Mouse (Mus musculus) large intestine, adult 2 months (tissue): ENCODE measurements around the gene Cpne8. TPM values are rescaled to one million over a fixed set of nuclear protein-coding genes. Genes with fewer than 3 reads are reported as not detected.
A peak's percentile ranks its signal among the peaks of the same experiment; 100 is the strongest.

Experiments used
- DNase-seq: peaks from one replicate; pipeline ENCODE4 v3.0.0-alpha.2; 2012; ENCODE audit warnings: low read depth, low spot score
- WGBS: fragments of 180-500 bp; shearing (Covaris S2); methylation state at CpG from one replicate; pipeline ENCODE4 v1.1.7; 2018; 5-methylcytosine and 5-hydroxymethylcytosine counted together
- polyA plus RNA-seq: library from polyadenylated mRNA; depleted of rRNA; stranded (reverse); fragments of >200 nt; gene quantifications from 2 replicates; pipeline ENCODE4 v1.2.3, GENCODE M21; 2012; rRNA removed

Cpne8 gene
- 1.8 and 7.6 TPM in 2 replicates for polyA plus RNA-seq

DNA sequence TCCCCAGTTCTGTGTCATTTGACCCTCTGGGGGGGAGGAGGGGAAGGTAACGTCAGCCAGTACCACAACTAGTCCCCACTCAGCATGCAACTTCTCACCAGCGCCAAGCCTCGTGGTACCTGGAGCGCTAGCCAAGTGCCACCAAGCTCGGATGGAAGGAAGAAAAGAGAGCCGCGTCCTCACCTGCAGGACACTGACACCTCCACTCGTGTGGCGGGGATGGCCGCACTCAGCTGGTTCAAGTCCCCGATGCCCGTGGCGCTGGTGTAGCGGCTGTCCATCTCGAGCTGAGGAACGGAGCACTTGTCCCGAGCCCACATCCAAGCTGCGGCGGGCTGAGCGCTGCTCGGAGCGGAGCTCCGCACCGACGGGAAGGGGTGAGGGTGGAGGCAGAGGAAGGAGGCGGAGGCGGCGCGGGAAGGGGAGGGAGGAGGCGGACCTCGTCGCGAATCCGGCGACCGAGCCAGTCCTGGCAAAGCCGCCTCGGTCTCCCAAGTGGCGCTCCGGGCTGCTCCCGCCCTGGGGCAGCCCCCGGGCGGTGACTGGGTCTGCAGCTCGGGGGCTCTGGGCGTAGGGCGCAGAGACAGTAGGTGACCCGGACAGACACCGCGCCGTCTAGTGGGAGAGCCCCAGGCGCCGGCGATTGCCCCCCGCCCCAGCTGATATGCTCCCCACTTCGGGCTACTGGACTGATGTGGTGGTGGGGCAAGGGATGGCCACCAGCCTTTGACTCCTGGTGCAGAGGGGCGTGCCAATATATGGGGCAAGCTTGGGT is at the start of gene Cpne8:
Gene Cpne8 (minus strand): TSS at position 448 of the 775 bp plus-strand sequence.
- under 1% methylated on average over 53 of the region's 56 CpGs for WGBS
- no peak for DNase-seq

DNA sequence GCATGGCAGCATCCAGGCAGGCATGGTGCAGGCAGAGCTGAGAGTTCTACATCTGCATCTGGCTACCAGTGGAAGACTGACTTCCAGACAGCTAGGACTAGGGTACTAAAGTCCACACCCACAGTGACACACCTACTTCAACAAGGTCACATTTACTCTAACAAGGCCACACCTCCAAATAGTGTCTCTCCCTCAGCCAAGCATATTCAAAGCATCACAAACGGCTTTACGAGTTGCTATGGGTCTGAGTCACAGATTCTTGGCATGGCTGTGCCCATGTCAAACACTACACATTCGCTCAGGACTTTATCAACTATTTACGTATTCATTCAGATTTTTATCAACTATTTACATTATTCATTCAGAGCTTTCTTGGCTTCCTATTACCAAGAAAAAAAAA is 38.5 kb upstream of the Cpne8 start:
- DNase-seq = peak; percentile 14
- WGBS = 22% methylated on average over 4 of the region's 4 CpGs

DNA sequence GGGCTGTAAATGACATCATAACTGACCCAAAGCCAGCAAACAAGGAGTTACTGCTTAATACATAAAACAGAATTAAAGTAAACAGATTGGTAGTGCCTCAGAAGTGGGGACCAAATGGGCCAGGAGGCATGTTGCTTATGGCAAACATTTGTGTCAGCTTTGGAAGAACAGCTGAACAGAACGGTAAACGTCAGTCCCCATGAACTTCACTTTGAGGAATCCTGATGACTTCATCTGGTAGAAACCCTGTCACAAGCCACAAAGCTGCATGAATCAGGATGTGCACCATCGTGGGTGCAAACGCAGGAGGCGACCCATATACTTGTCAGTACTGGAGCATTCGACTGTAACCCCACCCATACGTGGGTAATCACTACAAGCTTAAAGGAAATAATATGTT is 30.1 kb upstream of the Cpne8 start:
- no peak for DNase-seq
- 35% methylated on average over 7 of the region's 7 CpGs for whole genome bisulfite sequencing

DNA sequence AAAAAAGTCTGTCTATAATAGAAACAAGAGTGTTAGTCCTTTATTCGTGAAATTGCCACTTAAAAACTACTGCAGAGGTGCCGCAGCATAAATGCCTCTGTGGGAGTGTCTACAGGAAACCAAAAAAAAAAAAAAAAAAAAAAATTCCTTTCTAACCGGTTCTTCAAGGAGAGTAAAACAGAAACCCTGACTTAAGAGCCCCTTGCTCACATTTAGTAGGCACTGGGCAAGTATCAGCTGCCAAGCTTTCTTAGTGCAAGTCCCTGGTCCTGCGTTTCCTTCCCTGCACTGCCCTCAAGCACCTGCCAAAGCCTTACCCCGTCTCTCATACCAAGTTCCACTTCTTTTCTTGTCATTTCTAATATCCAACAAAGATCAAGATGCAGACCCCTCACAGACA is 25.1 kb upstream of the Cpne8 start:
- no peak for DNase-seq
- 28% methylated on average over 5 of the region's 5 CpGs for WGBS

DNA sequence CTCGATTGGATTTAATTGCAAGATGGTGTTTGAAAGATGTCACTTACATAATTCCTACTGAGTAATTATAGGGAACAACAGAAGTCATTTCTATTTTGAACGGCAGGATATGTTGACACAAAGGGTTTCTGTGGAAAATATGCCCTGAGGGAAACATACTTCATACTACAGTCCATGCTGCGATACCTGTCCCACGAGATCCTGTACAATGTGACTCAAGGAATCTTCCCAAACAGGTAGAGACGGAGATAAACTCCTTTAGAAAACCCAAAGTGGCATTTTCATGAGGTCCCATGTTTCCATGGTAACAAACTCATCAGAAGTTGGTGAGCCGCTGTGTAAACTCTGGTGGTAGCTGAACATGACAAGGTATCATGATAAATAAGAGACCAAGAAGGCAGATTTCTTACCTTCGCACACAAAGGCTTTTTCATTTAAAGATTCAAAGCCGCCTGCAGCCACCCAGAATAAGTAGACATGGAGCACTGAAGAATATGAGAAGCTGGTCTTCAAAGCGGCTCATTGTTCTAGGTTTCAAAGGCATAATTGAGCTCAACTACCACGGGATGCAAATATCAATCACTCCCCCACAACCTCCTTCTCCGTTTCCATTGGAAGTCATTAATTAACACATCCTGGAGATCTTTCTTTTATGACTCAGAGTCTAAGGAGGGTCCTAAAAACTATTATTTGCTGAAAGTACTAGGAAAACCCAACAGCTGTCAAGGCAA is 24.4 kb upstream of the Cpne8 start:
- WGBS = 64% methylated on average over 11 of the region's 11 CpGs
- DNase-seq = no peak

DNA sequence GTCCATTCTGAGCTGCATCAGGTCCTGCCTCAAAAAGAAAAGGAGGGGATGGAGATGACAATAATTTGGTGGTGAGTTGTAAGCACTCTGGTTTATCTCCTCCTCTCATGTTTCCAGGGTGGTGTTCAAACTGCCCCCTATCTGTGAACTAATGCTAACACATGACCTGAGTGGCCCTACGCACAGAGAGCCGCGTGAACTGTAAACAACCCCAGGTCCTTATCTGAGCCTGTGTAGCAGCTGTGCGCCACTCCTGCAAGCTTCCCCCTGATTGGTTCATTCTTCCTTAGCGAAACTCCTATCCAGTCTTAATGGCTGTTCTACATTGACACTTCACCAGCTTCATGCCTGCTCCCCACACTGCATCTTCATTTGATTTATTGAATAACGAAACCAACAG is 7.5 kb upstream of the Cpne8 start:
- DNase-seq = no peak
- WGBS = 79% methylated on average over 6 of the region's 6 CpGs

DNA sequence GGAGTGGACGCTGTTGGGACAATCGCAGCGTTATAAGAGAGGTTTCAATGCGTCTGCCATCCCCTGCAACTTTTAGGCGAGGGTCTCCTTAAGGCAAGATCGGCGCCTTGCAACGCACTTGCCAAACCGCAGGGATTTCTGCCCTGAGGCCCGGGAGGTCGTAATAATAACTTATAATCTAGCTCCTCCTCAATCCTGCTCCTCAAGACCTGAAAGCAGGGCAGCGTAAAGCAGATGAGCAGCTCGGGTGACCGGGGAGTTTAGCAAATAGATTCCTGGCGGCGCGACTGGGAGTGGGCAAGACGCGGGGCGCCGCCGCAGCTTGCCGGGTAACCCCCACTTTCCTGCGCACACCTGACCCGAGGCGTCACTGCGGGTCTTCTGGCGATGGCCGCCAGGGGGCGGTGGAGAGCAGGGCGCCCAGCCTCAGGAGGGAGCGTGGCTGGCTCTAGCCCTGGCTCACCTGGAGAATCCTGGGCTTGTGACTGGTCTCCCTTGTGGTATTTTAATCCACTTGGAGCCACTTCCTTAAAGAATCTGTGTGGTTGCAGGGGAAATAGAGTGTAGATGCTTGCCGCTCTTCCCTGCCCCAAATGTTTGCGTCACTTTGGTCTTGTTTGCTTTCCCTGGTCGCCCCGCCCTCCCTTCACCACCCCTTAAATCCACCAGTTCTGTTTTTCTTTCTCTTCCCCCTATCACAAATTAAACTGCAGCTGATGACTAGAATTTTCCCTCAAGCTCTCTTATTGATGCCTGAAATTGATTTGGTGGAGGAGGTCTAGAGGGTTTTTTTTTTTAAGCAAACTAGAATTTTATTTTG is 738 bp upstream of the Cpne8 start:
- 2% methylated on average over 36 of the region's 36 CpGs for WGBS
- no peak for DNase-seq

DNA sequence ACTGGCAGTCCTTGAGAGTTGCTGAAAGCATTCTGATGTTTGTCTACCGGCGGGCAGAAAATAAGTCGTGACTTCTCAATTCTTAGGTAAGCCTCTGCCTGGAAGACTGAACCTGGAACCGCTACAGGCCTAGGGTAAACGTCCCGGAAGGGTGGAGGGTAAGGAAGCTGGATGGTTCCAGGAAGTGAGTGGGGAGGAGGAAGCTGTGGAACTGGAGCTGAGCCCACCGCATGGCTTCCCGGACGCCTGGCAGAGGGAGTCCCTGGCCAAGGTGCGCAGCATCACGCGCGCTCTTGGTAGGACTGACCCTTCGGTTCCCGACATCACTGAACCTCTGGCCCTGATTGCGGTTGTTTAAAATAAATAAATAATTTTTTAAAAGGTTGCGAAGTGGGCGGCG is 744 bp downstream of the Cpne8 start:
- no peak for DNase-seq
- WGBS = 4% methylated on average over 19 of the region's 19 CpGs

DNA sequence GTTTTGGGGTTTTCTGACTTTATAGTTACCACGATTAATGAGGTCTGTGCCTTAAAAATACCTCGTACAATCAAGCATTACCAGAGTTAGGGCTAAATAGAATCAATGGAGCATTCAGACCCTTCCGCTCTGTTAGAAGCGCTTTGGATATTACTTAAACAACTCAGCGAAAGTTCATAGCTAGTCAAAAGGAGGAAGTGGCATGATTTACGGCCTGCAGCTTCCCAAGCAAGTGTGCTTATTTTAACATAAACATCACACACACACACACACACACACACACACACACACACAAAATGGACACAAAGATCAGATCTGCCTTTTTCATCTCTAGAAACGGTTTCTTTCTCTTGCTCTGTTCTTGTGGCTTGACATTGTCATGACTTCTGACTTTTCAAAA is 9.7 kb downstream of the Cpne8 start:
- 55% methylated on average over 7 of the region's 7 CpGs for WGBS
- DNase-seq = no peak

DNA sequence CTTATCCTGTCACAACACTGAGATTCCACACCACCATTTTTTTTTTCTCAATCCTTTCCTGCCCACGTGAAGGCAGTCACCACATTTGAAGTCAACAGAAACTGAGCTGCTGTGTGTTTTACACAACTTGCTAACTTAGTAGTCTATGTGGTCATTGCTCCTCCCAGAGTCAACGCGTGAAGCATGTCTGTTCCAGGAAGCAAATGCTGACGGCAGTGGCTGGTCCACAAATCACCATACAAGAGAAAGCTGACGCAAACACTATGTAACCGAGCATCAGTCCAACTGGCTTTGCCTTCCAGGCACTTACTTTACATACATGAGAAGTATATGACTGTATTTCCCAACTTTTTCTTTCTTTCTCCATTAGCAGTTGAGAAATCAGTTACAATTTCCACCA is 12.3 kb downstream of the Cpne8 start:
- DNase-seq = no peak
- 52% methylated on average over 6 of the region's 6 CpGs for WGBS

DNA sequence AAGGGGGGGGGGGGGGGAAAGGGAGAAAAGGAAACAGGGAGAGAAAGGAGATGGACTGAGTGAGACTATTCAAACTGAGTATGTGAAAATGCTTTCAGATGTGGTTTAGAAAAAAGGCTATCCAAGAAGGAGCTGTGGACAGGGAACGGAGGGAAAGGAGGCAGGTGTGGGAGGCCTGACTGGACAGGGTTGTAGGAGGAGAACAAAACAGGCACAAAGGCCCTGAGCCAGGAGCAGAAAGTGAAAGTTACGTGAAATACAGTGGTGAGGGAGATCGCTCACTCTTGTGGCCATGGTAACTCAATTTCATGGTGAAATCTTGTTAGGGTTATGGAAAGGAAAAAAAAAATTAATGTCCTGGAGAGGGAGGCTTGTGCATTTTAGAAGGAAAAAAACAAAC is 14.6 kb downstream of the Cpne8 start:
- WGBS = 28% methylated on average over 3 of the region's 3 CpGs

DNA sequence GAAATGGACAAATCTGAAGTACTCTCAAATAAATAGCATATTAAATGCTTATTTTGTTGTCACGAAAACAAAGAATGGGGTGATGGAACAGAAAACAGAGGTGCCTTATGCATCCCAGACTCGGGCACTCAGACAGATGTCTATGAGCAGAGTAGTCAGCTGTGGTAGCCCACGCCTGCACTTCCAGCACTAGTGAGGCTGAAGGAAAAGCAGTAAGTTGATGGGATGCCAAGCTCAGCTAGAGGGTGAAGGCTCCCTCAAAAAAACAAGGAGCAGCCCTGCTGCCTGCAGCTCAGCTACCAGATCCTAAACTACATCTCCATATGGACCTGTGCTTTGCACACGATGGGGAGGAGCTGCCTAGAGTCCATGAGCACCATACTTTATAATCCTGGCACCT is 15.6 kb downstream of the Cpne8 start:
- WGBS = 73% methylated on average over 4 of the region's 4 CpGs

More for the DNA sequence above, 14.6 kb downstream of the Cpne8 start:
- DNase-seq = no peak

DNA sequence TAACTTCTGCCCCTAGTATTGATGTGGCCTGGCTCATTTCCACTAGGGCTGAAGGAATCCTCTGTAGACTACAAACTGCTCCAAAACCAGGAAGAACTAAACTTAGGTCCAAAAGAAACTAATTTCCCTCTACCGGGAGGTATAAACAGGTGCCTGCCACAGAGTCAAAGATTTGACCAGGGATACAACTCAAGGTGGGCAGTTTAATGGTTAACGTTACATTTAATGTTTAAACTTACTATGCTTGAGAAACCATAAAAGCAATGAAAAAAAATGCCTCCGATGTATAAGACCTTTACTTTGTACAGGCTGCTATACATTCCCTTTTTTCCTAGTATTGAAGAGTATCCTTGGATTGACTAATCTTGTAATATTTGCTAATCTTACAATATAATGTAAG is 18.5 kb downstream of the Cpne8 start:
- DNase-seq = no peak
- 34% methylated on average over 3 of the region's 3 CpGs for WGBS

More for the DNA sequence above, 15.6 kb downstream of the Cpne8 start:
- DNase-seq = no peak

DNA sequence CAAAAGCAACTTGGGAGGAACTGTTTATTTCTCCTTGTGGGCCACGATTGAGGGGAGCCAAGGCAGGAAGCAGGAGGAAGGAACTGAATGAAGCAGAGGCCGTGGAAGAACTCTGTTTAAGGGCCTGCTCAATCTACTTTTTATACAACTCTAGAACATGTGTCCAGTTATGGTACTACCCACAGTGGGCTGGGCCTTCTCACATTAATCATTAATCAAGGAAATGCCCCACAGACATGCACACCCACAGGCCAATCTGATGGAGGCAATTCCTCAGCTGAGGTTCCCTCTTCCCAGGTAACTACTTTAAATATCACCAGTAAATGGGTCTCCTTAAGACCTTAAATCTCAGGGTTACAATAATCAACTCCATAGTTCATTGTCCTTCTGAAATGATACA is 21.2 kb downstream of the Cpne8 start:
- no peak for DNase-seq
- 11% methylated on average over 2 of the region's 2 CpGs for WGBS

DNA sequence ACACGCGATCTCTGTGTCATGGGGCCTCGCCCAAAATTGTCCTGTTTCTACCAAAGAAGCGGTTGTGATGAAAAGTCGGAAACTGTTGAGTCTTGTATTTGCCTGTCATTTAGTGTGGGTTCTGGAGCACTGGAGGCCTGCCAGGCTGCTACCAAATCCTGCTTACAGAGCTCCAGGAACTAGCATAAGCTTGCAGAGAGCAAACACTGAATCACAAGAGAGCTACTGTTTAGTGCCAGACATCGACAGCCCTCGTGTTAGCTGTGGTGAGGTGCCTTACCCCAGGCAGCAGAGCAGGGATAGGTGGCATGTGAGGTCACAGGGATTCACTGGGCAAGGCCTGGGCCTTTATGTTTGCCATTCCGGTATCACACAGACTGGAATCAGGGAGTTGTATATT is 22.7 kb downstream of the Cpne8 start:
- DNase-seq = no peak
- WGBS = 30% methylated on average over 8 of the region's 8 CpGs

DNA sequence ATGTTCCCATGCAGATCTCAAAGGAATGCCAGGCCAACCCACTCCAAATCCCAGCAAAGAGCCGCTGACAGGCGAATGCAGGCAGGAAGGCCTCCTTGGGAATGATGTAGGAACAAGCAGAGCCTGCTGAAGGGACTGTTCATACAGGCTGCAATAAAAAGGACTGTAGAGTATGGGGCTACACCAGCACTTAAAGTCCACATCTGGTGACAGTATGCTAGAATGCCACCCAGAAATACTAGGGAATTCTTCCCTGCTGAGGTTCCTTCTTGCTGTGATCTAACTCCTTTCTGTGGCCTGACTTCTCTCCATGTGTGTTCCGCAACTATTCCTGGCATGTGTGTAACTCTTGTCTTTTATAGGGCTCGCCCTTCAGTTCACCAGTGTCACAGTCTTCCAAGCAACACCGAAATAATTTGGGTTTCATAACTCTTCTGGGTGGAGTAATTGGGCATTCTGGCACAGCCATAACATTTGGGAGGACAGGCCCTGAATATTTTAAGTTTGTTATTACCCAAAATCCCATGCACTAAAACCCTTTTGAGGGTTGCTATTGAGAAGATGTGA is 32.1 kb downstream of the Cpne8 start:
- 83% methylated on average over 5 of the region's 5 CpGs for WGBS
- no peak for DNase-seq

DNA sequence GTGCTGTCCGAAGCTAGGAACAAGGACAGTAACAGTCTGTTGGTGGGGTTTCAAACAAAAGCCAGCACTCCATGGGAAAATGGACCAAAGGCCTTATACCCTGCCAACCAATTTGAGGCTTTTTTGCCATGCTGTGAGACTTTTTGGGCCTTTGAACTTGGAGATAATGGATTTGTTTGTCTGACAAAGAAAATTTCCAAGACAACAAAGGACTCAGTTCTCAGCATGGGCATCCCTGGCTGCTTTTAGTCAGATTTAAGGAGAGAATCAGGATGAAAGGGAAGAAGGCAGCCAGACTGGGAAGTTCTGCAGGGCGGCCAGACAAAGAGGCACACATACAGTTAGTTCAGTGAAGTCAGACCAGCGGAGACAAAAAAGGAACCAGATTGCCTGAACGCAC is 32.9 kb downstream of the Cpne8 start:
- no peak for DNase-seq
- WGBS = 93% methylated on average over 4 of the region's 4 CpGs

DNA sequence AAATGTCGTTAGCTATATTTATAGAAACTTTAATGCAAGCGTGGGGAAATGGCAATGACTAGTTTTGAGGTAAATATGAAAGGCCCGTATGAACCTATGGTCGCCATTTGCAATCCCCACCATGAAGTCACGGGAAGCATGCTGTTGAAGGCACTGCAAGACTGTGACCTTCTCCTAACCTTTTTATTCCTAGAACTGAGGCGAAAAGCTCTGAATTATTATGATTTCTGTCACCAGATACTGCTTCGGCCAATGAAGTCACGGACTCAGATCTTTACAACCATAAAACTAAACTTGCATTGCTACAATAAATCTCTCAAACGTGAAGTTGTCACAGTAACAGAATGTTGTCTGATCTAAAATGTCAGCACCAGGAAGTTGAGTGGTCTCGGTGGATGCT is 33.4 kb downstream of the Cpne8 start:
- no peak for DNase-seq
- 78% methylated on average over 10 of the region's 10 CpGs for WGBS

DNA sequence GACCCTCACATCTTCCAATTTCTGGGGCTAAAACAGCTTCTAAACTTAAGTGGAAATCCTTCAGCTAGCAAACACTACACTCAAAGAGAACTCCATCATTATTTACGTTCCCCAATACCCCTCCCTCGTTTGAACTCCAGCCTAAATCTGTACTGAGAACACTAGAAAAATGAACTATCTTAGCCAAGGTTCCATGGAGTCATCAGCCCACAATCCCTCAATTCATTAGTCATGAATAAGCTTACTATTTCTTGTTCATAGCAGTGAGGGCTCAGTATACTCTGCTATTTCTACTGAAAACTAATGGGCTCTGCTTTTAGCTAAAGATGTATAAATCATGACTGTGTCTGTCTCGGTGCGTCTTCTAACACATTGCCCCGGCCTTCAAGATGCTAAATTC is 55.0 kb downstream of the Cpne8 start:
- 78% methylated on average over 5 of the region's 5 CpGs for WGBS
- no peak for DNase-seq

DNA sequence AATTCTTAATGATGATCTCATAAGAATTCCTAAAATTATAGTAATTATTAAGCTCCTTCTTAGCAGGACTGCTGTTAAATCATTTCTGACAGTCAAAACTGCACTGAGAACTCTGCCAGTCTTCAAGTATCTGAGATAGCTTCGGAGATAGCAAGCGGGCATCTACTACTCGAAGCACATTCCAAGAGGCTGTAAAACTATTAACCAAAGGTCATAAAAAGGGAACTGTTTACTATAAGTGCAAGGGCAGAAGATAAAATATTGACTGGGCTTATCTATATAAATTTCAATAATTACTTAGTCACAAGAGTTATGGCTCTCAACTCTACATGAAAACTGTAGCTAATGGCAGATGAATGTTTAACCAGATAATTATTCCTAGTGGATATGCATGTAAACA is 57.2 kb downstream of the Cpne8 start:
- 25% methylated on average over 3 of the region's 3 CpGs for WGBS
- DNase-seq = no peak
